Mouse (Mus musculus) limb, embryonic 11.5 days (tissue): ENCODE measurements around the gene Slc2a12. TPM values are rescaled to one million over a fixed set of nuclear protein-coding genes. Genes with fewer than 3 reads are reported as not detected.

Experiments
- ATAC-seq: fragments of 200-750 bp; cut with Nextera tagmentation; 2 replicates; pipeline ENCODE4 v1.8.0; 2017; ENCODE audit warnings: low read depth; ENCODE audit not compliant: insufficient number of reproducible peaks, low FRiP score, low TSS enrichment
- DNase-seq: peaks from one replicate; pipeline ENCODE4 v3.0.0-alpha.2; 2015; ENCODE audit warnings: low spot score
- H3K27ac ChIP-seq: fragments of 300-500 bp; sonication (generic); replicated peaks from 2 replicates; pipeline ENCODE4 v1.5.1; 2014; ENCODE audit warnings: low read depth, mild to moderate bottlenecking, low read length
- H3K27me3 ChIP-seq: fragments of 300-500 bp; sonication (generic); 2 replicates; pipeline ENCODE4 v1.6.1; 2014; ENCODE audit warnings: mild to moderate bottlenecking, low read length, mixed read lengths; ENCODE audit not compliant: control insufficient read depth, insufficient read depth
- H3K36me3 ChIP-seq: fragments of 300-500 bp; sonication (generic); 2 replicates; pipeline ENCODE4 v1.6.1; 2014; ENCODE audit warnings: mild to moderate bottlenecking, low read length, moderate library complexity, mixed read lengths; ENCODE audit not compliant: control insufficient read depth, insufficient read depth
- H3K4me1 ChIP-seq: fragments of 300-500 bp; sonication (generic); 2 replicates; pipeline ENCODE4 v1.6.1; 2014; ENCODE audit warnings: low read length, mixed read lengths; ENCODE audit not compliant: control insufficient read depth, insufficient read depth
- H3K4me2 ChIP-seq: fragments of 300-500 bp; sonication (generic); 2 replicates; pipeline ENCODE4 v1.6.1; 2014; ENCODE audit warnings: low read depth, mild to moderate bottlenecking, moderate library complexity; ENCODE audit not compliant: severe bottlenecking
- H3K4me3 ChIP-seq: fragments of 300-500 bp; sonication (generic); 2 replicates; pipeline ENCODE4 v1.5.1; 2014; ENCODE audit warnings: low read depth, low read length
- H3K9ac ChIP-seq: fragments of 300-500 bp; sonication (generic); 2 replicates; pipeline ENCODE4 v1.6.1; 2014; ENCODE audit warnings: mild to moderate bottlenecking, low read length
- H3K9me3 ChIP-seq: fragments of 300-500 bp; sonication (generic); 2 replicates; pipeline ENCODE4 v1.6.1; 2016; ENCODE audit warnings: low read length; ENCODE audit not compliant: control insufficient read depth
- WGBS: fragments of 180-500 bp; shearing (Covaris S2); extraction: QIAGEN DNeasy Blood & Tissue Kit; methylation state at CpG from one replicate; pipeline ENCODE4 v1.1.7; 2014; 5-methylcytosine and 5-hydroxymethylcytosine counted together
- polyA plus RNA-seq: library from polyadenylated mRNA; unstranded; fragments of >200 nt; fragmentation: Nextera tagmentation; extraction: Ambion mirVana; gene quantifications from 2 replicates; pipeline ENCODE4 v1.2.1, GENCODE M21; 2014

Gene Slc2a12
- polyA plus RNA-seq, 1 experiment from 2014 or later: 1.4 TPM

- Histone ChIP-seq H3K27me3 (no peaks in the 10 kb centered on the region), H3K9ac (no peak overlapping the region), H3K36me3 (no peaks in the 10 kb centered on the region), H3K9me3 (no peaks in the 10 kb centered on the region), H3K27ac (no peak overlapping the region), H3K4me1 (peaks cover 7% of the 10 kb centered on the region), H3K4me3 (no peak overlapping the region), H3K4me2 (no peak overlapping the region)
- ATAC-seq (no peak), DNase-seq (no peak)
- WGBS: 81% methylated on average over 7 of the region's 7 CpGs
These were observed 81.5 kb downstream of the Slc2a12 start for GRCm38 (mm10) chr10:22726295-22726694.

- no peak overlapping the region for H3K27ac ChIP-seq
- no peaks in the 10 kb centered on the region for H3K36me3 ChIP-seq
- ATAC-seq: no peak
- WGBS: 89% methylated on average over 1 of the region's 1 CpGs
- no peak overlapping the region for H3K4me2 ChIP-seq
- H3K9me3 ChIP-seq: no peaks in the 10 kb centered on the region
- H3K9ac ChIP-seq: no peak overlapping the region
- no peaks in the 10 kb centered on the region for H3K27me3 ChIP-seq
- H3K4me1 ChIP-seq: peaks cover 7% of the 10 kb centered on the region
- no peak overlapping the region for H3K4me3 ChIP-seq
- DNase-seq: no peak
These were observed 83.4 kb downstream of the Slc2a12 start for GRCm38 (mm10) chr10:22728257-22728656.

GRCm38 (mm10) chr10:22730266-22730991, 85.6 kb downstream of the Slc2a12 start:
- peak overlapping the region; percentile 89 for H3K4me2 ChIP-seq
- H3K36me3 ChIP-seq: no peaks in the 10 kb centered on the region
- DNase-seq: peak; percentile 34
- WGBS: 1% methylated on average over 39 of the region's 39 CpGs
- H3K27ac ChIP-seq: peak overlapping the region; percentile 62
- H3K9ac ChIP-seq: peak overlapping the region; percentile 96
- H3K4me1 ChIP-seq: peaks cover 7% of the 10 kb centered on the region
- H3K4me3 ChIP-seq: peak overlapping the region; percentile 95
- no peaks in the 10 kb centered on the region for H3K9me3 ChIP-seq
- H3K27me3 ChIP-seq: no peaks in the 10 kb centered on the region
- ATAC-seq: peak; percentile 57

GRCm38 (mm10) chr10:22730992-22731271, 86.1 kb downstream of the Slc2a12 start:
- ATAC-seq (no peak), DNase-seq (no peak)
- peak overlapping the region; percentile 96 for H3K9ac ChIP-seq
- H3K36me3 ChIP-seq: no peaks in the 10 kb centered on the region
- H3K4me1 ChIP-seq: peaks cover 7% of the 10 kb centered on the region
- H3K27ac ChIP-seq: peak overlapping the region; percentile 62
- peak overlapping the region; percentile 95 for H3K4me3 ChIP-seq
- WGBS: under 1% methylated on average over 32 of the region's 33 CpGs
- peak overlapping the region; percentile 89; the same call in 1 of the 2 replicates for H3K4me2 ChIP-seq
- H3K9me3 ChIP-seq: no peaks in the 10 kb centered on the region
- no peaks in the 10 kb centered on the region for H3K27me3 ChIP-seq

- no peaks in the 10 kb centered on the region for H3K36me3 ChIP-seq
- H3K9ac ChIP-seq: peak within 1 kb of the TSS; percentile 96
- H3K27ac ChIP-seq: peak within 1 kb of the TSS; percentile 77
- under 1% methylated on average over 77 of the region's 77 CpGs for WGBS
- peak within 1 kb of the TSS; percentile 95 for H3K4me3 ChIP-seq
- ATAC-seq: peak; percentile 98
- H3K9me3 ChIP-seq: no peaks in the 10 kb centered on the region
- H3K4me2 ChIP-seq: peak within 1 kb of the TSS; percentile 89
- DNase-seq: peak; percentile 94
- no peaks in the 10 kb centered on the region for H3K27me3 ChIP-seq
- peaks cover 7% of the 10 kb centered on the region for H3K4me1 ChIP-seq
These were observed 86.7 kb downstream of the Slc2a12 start, which contains the start of gene Tbpl1 for GRCm38 (mm10) chr10:22731272-22732093. TSS of gene Tbpl1 (minus strand) at chr10:22731938.

- peak overlapping the region; percentile 96; the same call in 1 of the 2 replicates for H3K9ac ChIP-seq
- no peak overlapping the region for H3K27ac ChIP-seq
- no peak for DNase-seq
These were observed 87.4 kb downstream of the Slc2a12 start for GRCm38 (mm10) chr10:22732181-22732580.

GRCm38 (mm10) chr10:22745922-22746321, 101.1 kb downstream of the Slc2a12 start:
- Histone ChIP-seq H3K9ac (no peak overlapping the region), H3K27me3 (no peaks in the 10 kb centered on the region), H3K36me3 (no peaks in the 10 kb centered on the region), H3K4me1 (no peaks in the 10 kb centered on the region), H3K4me3 (no peak overlapping the region), H3K9me3 (no peaks in the 10 kb centered on the region), H3K4me2 (no peak overlapping the region), H3K27ac (no peak overlapping the region)
- ATAC-seq (no peak), DNase-seq (no peak)
- 78% methylated on average over 7 of the region's 7 CpGs for WGBS

More at GRCm38 (mm10) chr10:22732181-22732580, 87.4 kb downstream of the Slc2a12 start:
- Histone ChIP-seq H3K4me3 (peak overlapping the region; percentile 95), H3K36me3 (no peaks in the 10 kb centered on the region), H3K9me3 (no peaks in the 10 kb centered on the region), H3K4me1 (peaks cover 7% of the 10 kb centered on the region), H3K4me2 (peak overlapping the region; percentile 87), H3K27me3 (no peaks in the 10 kb centered on the region)
- WGBS: 61% methylated on average over 10 of the region's 10 CpGs
- ATAC-seq: no peak

GRCm38 (mm10) chr10:22746334-22747322, 101.8 kb downstream of the Slc2a12 start:
- no peaks in the 10 kb centered on the region for H3K36me3 ChIP-seq
- no peaks in the 10 kb centered on the region for H3K4me1 ChIP-seq
- ATAC-seq (no peak), DNase-seq (no peak)
- no peak overlapping the region for H3K9ac ChIP-seq
- no peaks in the 10 kb centered on the region for H3K27me3 ChIP-seq
- no peaks in the 10 kb centered on the region for H3K9me3 ChIP-seq
- H3K4me3 ChIP-seq: no peak overlapping the region
- no peak overlapping the region for H3K4me2 ChIP-seq
- 77% methylated on average over 13 of the region's 13 CpGs for WGBS
- H3K27ac ChIP-seq: no peak overlapping the region
